Mouse (Mus musculus): Measurements from ENCODE around the gene Kcnc1.
A peak's percentile ranks its signal among the peaks of the same experiment; 100 is the strongest.

Gene Kcnc1

GRCm38 (mm10) chr7:46396231-46396927, at the start of gene Kcnc1:
TSS of gene Kcnc1 (plus strand) at chr7:46396497.
- DNase-seq (ENCODE audit: low spot score) = peak; percentile 74

- no peak for DNase-seq (ENCODE audit: low spot score)
Observed at GRCm38 (mm10) chr7:46347692-46348091, 48.6 kb upstream of the Kcnc1 start.

GRCm38 (mm10) chr7:46348813-46349212, 47.5 kb upstream of the Kcnc1 start:
- DNase-seq (ENCODE audit: low spot score) = no peak

GRCm38 (mm10) chr7:46350119-46350702, 46.1 kb upstream of the Kcnc1 start:
- no peak for DNase-seq (ENCODE audit: low spot score)

GRCm38 (mm10) chr7:46352748-46353147, 43.5 kb upstream of the Kcnc1 start:
- DNase-seq (ENCODE audit: low spot score) = no peak

DNA sequence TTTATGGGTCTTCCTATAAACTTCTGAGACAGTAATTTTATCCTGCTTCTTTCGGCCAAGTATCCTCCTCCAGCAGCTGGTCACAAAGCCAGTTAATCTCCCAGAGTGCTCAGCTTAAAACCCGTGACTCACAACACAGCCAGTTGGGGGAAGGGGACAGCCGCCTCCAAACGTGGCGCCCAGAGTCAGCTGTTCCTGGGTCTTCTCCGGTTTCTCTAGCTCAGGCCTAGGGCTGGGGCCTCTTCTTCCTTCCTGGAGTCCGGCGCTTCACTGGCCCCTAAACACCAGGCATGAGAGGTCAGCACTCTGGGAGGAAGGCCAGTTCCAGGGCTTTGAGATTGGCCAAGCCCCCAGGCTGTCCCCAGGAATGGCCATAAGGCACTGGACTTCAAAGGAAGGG, 43.1 kb upstream of the Kcnc1 start:
- no peak for DNase-seq (ENCODE audit: low spot score)

- DNase-seq (ENCODE audit: low spot score) = no peak
Observed at GRCm38 (mm10) chr7:46353875-46354274, 42.4 kb upstream of the Kcnc1 start.

- no peak for DNase-seq (ENCODE audit: low spot score)
Observed at GRCm38 (mm10) chr7:46361776-46362175, 34.5 kb upstream of the Kcnc1 start.

DNA sequence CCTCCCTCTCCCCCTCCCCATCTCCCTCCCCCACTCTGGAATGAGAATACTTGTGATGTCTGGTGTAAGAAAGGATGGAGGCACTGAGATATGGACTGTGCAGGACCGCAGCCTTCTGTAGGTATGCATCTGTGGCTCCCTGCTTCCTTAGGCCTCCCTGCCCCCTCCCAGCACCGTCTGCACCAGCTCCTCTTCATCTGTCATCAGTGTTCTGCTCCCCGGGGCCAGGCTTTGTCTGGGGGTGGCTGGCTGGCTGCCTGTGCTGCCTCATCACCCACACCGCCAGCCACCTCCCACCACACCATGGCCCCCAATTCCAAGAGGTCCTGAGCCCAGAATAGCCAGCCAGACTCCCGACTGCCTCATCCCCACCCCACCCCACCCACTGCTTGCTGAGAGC, 32.1 kb upstream of the Kcnc1 start:
- no peak for DNase-seq (ENCODE audit: low spot score)

GRCm38 (mm10) chr7:46365810-46366209, 30.5 kb upstream of the Kcnc1 start:
- no peak for DNase-seq (ENCODE audit: low spot score)

- DNase-seq (ENCODE audit: low spot score) = no peak
Observed at GRCm38 (mm10) chr7:46371104-46371503, 25.2 kb upstream of the Kcnc1 start.

DNA sequence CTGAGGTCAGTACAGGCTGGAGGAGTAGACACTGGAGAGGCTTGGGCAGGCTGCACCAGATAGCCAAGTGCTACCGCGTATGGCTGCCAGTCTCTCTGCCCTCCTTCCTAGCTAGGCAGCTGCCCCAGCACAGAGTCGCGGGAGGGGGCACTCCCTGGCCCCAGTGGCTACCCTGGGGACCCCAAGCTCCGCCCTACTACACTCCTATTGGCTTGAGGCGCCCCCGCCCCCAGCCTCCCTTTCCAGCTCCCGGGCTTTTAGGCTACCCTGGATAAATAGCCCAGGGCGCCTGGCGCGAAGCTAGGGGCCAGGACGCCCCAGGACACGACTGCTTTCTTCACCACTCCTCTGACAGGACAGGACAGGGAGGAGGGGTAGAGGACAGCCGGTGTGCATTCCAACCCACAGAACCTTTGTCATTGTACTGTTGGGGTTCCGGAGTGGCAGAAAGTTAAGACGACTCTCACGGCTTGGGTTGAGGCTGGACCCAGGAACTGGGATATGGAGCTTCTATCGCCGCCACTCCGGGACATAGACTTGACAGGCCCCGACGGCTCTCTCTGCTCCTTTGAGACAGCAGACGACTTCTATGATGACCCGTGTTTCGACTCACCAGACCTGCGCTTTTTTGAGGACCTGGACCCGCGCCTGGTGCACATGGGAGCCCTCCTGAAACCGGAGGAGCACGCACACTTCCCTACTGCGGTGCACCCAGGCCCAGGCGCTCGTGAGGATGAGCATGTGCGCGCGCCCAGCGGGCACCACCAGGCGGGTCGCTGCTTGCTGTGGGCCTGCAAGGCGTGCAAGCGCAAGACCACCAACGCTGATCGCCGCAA, 19.9 kb upstream of the Kcnc1 start, which contains the start of gene Myod1:
Myod1 (plus strand) TSS at position 303 of the 836 bp plus-strand sequence.
- DNase-seq (ENCODE audit: low spot score) = no peak

DNA sequence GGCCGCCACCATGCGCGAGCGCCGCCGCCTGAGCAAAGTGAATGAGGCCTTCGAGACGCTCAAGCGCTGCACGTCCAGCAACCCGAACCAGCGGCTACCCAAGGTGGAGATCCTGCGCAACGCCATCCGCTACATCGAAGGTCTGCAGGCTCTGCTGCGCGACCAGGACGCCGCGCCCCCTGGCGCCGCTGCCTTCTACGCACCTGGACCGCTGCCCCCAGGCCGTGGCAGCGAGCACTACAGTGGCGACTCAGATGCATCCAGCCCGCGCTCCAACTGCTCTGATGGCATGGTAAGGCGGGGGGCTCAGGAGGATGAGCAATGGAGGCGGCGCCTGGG, 19.3 kb upstream of the Kcnc1 start:
- DNase-seq (ENCODE audit: low spot score) = no peak

GRCm38 (mm10) chr7:46378123-46378522, 18.2 kb upstream of the Kcnc1 start:
- DNase-seq (ENCODE audit: low spot score) = no peak

DNA sequence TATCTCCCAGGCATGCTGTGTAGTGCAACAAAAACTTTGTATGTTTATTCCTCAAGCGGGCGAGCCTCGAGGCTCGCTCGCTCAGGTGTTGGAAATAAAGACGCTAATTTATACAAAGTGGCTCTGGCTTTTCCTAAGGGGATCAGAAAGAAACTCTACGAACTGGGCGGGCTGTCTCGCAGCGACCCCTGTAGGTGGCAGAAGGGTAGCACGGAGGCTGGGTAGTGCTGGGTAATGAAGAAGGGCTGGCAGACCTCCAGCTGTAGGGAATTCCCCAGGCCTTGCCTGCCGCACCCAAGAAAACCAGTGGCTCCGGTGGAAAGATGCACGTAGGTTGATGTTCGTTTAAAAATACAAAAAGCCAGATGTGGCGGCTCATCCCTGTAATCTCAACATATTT, 17.3 kb upstream of the Kcnc1 start:
- no peak for DNase-seq (ENCODE audit: low spot score)

GRCm38 (mm10) chr7:46380625-46381024, 15.7 kb upstream of the Kcnc1 start:
- DNase-seq (ENCODE audit: low spot score) = no peak

DNA sequence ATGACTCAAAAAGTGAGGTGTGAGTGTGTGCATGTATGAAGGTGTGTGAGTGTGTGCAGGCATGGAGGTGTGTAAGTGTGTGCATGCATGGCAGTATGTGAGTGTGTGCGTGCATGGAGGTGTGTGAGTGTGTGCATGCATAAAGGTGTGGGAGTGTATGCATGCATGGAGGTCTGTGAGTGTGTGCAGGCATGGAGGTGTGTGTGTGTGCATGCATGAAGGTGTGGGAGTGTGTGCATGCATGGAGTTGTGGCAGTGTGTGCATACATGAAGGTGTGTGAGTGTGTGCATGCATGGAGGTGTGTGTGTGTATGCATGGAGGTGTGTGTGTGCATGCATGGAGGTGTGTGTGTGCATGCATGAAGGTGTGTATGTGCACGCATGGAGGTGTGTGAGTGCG, 8.9 kb upstream of the Kcnc1 start:
- no peak for DNase-seq (ENCODE audit: low spot score)

GRCm38 (mm10) chr7:46389456-46390085, 6.7 kb upstream of the Kcnc1 start:
- DNase-seq (ENCODE audit: low spot score) = no peak

DNA sequence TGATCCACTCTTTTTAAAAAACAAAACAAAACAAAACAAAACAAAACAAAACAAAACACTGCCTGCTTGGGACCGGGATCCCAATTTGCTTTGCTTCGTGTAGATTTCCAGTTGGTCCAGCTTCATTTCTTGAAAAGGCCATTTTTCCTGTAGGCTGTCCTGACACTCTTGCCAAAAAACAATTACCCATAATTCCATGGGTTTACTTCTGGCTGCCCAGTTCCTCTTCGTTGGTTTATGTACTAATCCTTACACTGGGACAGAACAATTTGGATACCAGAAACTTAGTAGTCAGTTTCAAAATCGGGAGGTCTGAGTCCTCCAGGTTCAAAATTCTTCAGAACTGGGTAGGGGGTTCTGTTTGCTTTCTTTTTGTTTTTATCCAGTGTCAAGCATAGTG, 6.1 kb upstream of the Kcnc1 start:
- no peak for DNase-seq (ENCODE audit: low spot score)

DNA sequence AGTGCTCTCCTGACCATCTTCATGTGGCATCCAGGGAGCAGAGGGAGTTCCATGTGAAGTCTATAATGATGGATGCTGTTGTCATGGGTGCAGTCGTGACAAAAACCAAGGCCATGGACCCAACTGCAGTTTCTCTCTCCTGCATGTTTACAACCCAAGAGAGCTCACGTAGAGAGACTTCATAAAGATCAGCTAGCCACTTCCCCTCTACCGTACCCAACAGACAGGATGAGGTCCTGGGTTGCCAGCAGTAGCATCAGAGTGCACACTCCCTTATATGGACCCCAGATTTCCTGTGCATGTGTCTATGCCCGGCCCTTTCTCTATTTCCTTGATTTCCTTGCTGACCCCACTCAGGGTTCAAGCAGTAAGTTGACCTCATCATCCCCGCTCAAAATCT, 4.6 kb upstream of the Kcnc1 start:
- DNase-seq (ENCODE audit: low spot score) = no peak

GRCm38 (mm10) chr7:46393116-46393515, 3.2 kb upstream of the Kcnc1 start:
- DNase-seq (ENCODE audit: low spot score) = peak; percentile 42

GRCm38 (mm10) chr7:46393718-46394511, 2.4 kb upstream of the Kcnc1 start:
- no peak for DNase-seq (ENCODE audit: low spot score)

Measured in ovary, postnatal 10 days (tissue).